Mouse (Mus musculus): ENCODE results near the gene Gja5. TPM values are rescaled to one million over a fixed set of nuclear protein-coding genes. Genes with fewer than 3 reads are reported as not detected.
A peak's percentile ranks its signal among the peaks of the same experiment; 100 is the strongest.
"Not testable (repeated sequence)": the region's sequence is repeated elsewhere in the genome, so short reads cannot be mapped to it uniquely, and the experiment has no call there.

The Gja5 gene
- total RNA-seq, 2 experiments from 2014 or later, result 0.71 to 0.75 TPM

GRCm38 (mm10) chr3:97044188-97044587, 139.7 kb downstream of the Gja5 start:
- no peak for DNase-seq

- DNase-seq, result no peak
These were observed 143.3 kb downstream of the Gja5 start for GRCm38 (mm10) chr3:97047757-97048156.

- DNase-seq, result no peak
These were observed 143.9 kb downstream of the Gja5 start for GRCm38 (mm10) chr3:97048360-97048759.

GRCm38 (mm10) chr3:97051264-97051744, 146.8 kb downstream of the Gja5 start:
- no peak for DNase-seq

GRCm38 (mm10) chr3:97052069-97052799, 147.7 kb downstream of the Gja5 start:
- DNase-seq, result no peak

GRCm38 (mm10) chr3:97058704-97059103, 154.2 kb downstream of the Gja5 start:
- no peak for DNase-seq

GRCm38 (mm10) chr3:97060119-97060518, 155.6 kb downstream of the Gja5 start:
- no peak for DNase-seq

- DNase-seq, result no peak
These were observed 158.3 kb downstream of the Gja5 start for GRCm38 (mm10) chr3:97062814-97063213.

GRCm38 (mm10) chr3:97064046-97064445, 159.6 kb downstream of the Gja5 start:
- no peak for DNase-seq

- not testable (repeated sequence) for DNase-seq
These were observed 165.1 kb downstream of the Gja5 start for GRCm38 (mm10) chr3:97069589-97069988.

- DNase-seq, result not testable (repeated sequence)
These were observed 167.4 kb downstream of the Gja5 start for GRCm38 (mm10) chr3:97071916-97072315.

- not testable (repeated sequence) for DNase-seq
These were observed 167.9 kb downstream of the Gja5 start for GRCm38 (mm10) chr3:97072361-97072760.

- DNase-seq, result not testable (repeated sequence)
These were observed 171.4 kb downstream of the Gja5 start for GRCm38 (mm10) chr3:97075744-97076350.

- DNase-seq, result peak in 1 of 2 experiments; percentile 6
These were observed 171.9 kb downstream of the Gja5 start for GRCm38 (mm10) chr3:97076412-97076811.

GRCm38 (mm10) chr3:97078436-97078835, 173.9 kb downstream of the Gja5 start:
- no peak for DNase-seq

GRCm38 (mm10) chr3:97082156-97082555, 177.7 kb downstream of the Gja5 start:
- DNase-seq, result no peak

- no peak for DNase-seq
These were observed 182.8 kb downstream of the Gja5 start for GRCm38 (mm10) chr3:97087326-97087725.

- not testable (repeated sequence) for DNase-seq
These were observed 183.8 kb downstream of the Gja5 start for GRCm38 (mm10) chr3:97088291-97088690.

- not testable (repeated sequence) for DNase-seq
These were observed 187.5 kb downstream of the Gja5 start for GRCm38 (mm10) chr3:97091971-97092370.

- DNase-seq, result not testable (repeated sequence)
These were observed 192.2 kb downstream of the Gja5 start for GRCm38 (mm10) chr3:97096664-97097063.

- DNase-seq, result no peak
These were observed 196.5 kb downstream of the Gja5 start for GRCm38 (mm10) chr3:97100784-97101641.

- DNase-seq, result not testable (repeated sequence)
These were observed 199.5 kb downstream of the Gja5 start for GRCm38 (mm10) chr3:97103946-97104345.

Data from layer of hippocampus, postnatal 36 days (tissue).